Mouse (Mus musculus): Measurements from ENCODE around the gene Mast1. TPM values are rescaled to one million over a fixed set of nuclear protein-coding genes. Genes with fewer than 3 reads are reported as not detected.

The Mast1 gene
- polyA plus RNA-seq (2014; fragmentation: Nextera tagmentation; extraction: Ambion mirVana): 3.4 and 3.6 TPM in 2 replicates

- peaks cover 7% of the 10 kb centered on the region; the same call in 1 of the 2 replicates for H3K4me1 ChIP-seq (ENCODE audit: control insufficient read depth, insufficient read depth, low read length)
- H3K9me3 ChIP-seq (ENCODE audit: control insufficient read depth, low read length): 0 out of 2 replicates have a peak, but pooled peaks cover 5% of the 10 kb centered on the region
- no peaks in the 10 kb centered on the region for H3K36me3 ChIP-seq (ENCODE audit: control insufficient read depth, insufficient read depth, low read length)
- ATAC-seq (ENCODE audit: low read depth) (peak; percentile 73), DNase-seq (ENCODE audit: low spot score) (peak; percentile 65)
- H3K9ac ChIP-seq (ENCODE audit: low read depth, low read length): peak within 1 kb of the TSS; percentile 55
- WGBS: 0% methylated on average over 20 of the region's 50 CpGs
- peak within 1 kb of the TSS; percentile 43 for H3K4me3 ChIP-seq (ENCODE audit: low read depth, low read length)
- H3K27me3 ChIP-seq (replicated peaks; ENCODE audit: control insufficient read depth, insufficient read depth, low read length): peaks cover 60% of the 10 kb centered on the region
- peak within 1 kb of the TSS; percentile 65 for H3K4me2 ChIP-seq (ENCODE audit: low read depth, low read length)
- no peak within 1 kb of the TSS; the same call in 1 of the 2 replicates for H3K27ac ChIP-seq (replicated peaks; ENCODE audit: low read depth, low read length)
These were observed at the start of gene Mast1 for GRCm38 (mm10) chr8:84936962-84937546. Gene Mast1, minus strand, starts transcription at chr8:84937359.

GRCm38 (mm10) chr8:84986379-84986945 lies 49.3 kb upstream of the Mast1 start:
- ATAC-seq (ENCODE audit: low read depth): no peak
- Histone ChIP-seq H3K4me3 (ENCODE audit: low read depth, low read length) (peak overlapping the region; percentile 55), H3K9ac (ENCODE audit: low read depth, low read length) (peak overlapping the region; percentile 69; the same call in 1 of the 2 replicates), H3K9me3 (ENCODE audit: control insufficient read depth, low read length) (no peaks in the 10 kb centered on the region), H3K27ac (replicated peaks; ENCODE audit: low read depth, low read length) (peak overlapping the region; percentile 69; the same call in 1 of the 2 replicates), H3K27me3 (replicated peaks; ENCODE audit: control insufficient read depth, insufficient read depth, low read length) (no peaks in the 10 kb centered on the region), H3K4me2 (ENCODE audit: low read depth, low read length) (peak overlapping the region; percentile 98), H3K36me3 (ENCODE audit: control insufficient read depth, insufficient read depth, low read length) (no peaks in the 10 kb centered on the region), H3K4me1 (ENCODE audit: control insufficient read depth, insufficient read depth, low read length) (peaks cover 27% of the 10 kb centered on the region)
- 25% methylated on average over 8 of the region's 8 CpGs for WGBS
- no peak for DNase-seq (ENCODE audit: low spot score)

DNA sequence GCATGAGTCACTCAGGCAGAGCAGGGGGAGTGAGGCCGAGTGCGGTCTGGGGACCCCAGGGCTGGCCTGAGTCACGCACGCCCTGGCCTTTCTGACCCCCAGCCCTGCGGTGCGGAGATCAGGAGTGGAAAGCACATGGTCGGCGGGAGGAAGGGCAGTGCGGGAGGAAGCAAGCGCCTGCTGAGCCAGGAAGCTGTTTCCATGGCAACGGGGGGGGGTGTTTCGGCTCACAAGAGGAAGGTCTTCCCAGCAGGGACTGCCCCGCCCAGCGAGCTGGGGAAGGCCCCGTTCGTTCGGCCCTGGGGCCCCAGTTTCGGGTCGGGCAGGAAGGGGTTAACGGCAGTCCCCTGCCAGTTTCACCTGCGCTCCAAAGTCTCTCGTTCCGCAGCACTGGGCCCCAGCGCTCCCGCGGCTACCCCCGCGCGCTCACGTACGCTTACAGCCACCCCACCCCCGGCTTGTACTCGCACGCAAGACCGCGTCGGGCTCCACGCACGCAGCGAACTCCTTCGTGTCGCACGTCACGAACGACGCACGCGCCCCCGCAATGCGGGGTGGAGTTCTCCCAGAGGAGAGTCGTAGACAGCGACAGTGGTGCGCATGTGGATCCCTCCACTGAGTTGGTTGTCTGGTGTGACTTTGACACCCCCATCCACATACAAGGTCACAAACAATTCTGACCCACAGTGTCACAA lies 48.7 kb upstream of the Mast1 start:
- Histone ChIP-seq H3K4me3 (ENCODE audit: low read depth, low read length) (peak overlapping the region; percentile 55), H3K36me3 (ENCODE audit: control insufficient read depth, insufficient read depth, low read length) (no peaks in the 10 kb centered on the region), H3K9ac (ENCODE audit: low read depth, low read length) (peak overlapping the region; percentile 69), H3K9me3 (ENCODE audit: control insufficient read depth, low read length) (no peaks in the 10 kb centered on the region), H3K4me1 (ENCODE audit: control insufficient read depth, insufficient read depth, low read length) (peaks cover 28% of the 10 kb centered on the region), H3K4me2 (ENCODE audit: low read depth, low read length) (peak overlapping the region; percentile 98), H3K27ac (replicated peaks; ENCODE audit: low read depth, low read length) (peak overlapping the region; percentile 69), H3K27me3 (replicated peaks; ENCODE audit: control insufficient read depth, insufficient read depth, low read length) (no peaks in the 10 kb centered on the region; the same call in 1 of the 2 replicates)
- DNase-seq (ENCODE audit: low spot score) (peak; percentile 94), ATAC-seq (ENCODE audit: low read depth) (peak; percentile 20)
- under 1% methylated on average over 37 of the region's 53 CpGs for WGBS

GRCm38 (mm10) chr8:84985049-84985683 lies 48.0 kb upstream of the Mast1 start:
- peak overlapping the region; percentile 98 for H3K4me2 ChIP-seq (ENCODE audit: low read depth, low read length)
- no peaks in the 10 kb centered on the region for H3K36me3 ChIP-seq (ENCODE audit: control insufficient read depth, insufficient read depth, low read length)
- H3K4me3 ChIP-seq (ENCODE audit: low read depth, low read length): peak overlapping the region; percentile 55
- H3K4me1 ChIP-seq (ENCODE audit: control insufficient read depth, insufficient read depth, low read length): peaks cover 31% of the 10 kb centered on the region
- peak overlapping the region; percentile 69 for H3K27ac ChIP-seq (replicated peaks; ENCODE audit: low read depth, low read length)
- H3K9me3 ChIP-seq (ENCODE audit: control insufficient read depth, low read length): no peaks in the 10 kb centered on the region
- no peaks in the 10 kb centered on the region; the same call in 1 of the 2 replicates for H3K27me3 ChIP-seq (replicated peaks; ENCODE audit: control insufficient read depth, insufficient read depth, low read length)
- WGBS: 2% methylated on average over 23 of the region's 23 CpGs
- DNase-seq (ENCODE audit: low spot score) (no peak), ATAC-seq (ENCODE audit: low read depth) (no peak)
- H3K9ac ChIP-seq (ENCODE audit: low read depth, low read length): peak overlapping the region; percentile 69

DNA sequence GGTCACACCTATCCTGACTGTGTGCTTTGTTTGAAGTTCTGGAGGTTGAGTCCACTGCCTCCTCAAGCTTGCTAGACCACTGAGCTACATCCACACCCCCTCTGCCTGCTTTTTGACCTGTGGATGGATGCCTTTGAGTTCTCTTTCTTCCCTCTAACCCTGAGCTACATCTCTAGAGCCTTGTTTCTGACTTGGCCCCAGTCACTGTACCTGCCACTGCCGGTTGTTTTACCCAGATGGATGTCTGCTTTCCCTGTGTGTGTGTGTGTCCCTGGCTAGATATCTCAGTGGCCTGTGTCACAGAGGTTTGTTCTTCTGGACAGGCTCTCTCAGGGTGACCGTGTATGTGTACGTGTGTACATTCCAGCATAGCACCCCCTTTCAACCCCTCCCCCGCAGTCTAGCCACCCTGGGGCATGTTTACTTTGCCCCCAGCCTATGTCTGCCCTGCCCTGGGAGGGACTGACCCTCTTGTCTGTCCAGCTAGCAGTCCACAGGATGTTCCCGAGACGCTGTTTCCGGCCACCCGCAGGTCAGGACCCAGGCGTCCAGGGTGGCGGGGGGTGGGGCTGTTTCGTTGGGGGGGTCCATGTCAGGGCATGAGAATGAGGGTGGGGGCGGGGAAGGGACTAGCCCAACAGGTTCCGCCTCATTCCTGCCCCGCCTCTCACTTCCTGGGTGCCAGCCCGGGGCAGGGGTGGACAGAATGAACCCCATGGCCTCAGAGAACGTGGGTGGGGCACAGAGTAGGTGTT lies 47.3 kb upstream of the Mast1 start:
- DNase-seq (ENCODE audit: low spot score): no peak
- Histone ChIP-seq H3K27me3 (replicated peaks; ENCODE audit: control insufficient read depth, insufficient read depth, low read length) (no peaks in the 10 kb centered on the region; the same call in 1 of the 2 replicates), H3K4me3 (ENCODE audit: low read depth, low read length) (peak overlapping the region; percentile 55; the same call in 1 of the 2 replicates), H3K4me2 (ENCODE audit: low read depth, low read length) (peak overlapping the region; percentile 98), H3K36me3 (ENCODE audit: control insufficient read depth, insufficient read depth, low read length) (no peaks in the 10 kb centered on the region), H3K27ac (replicated peaks; ENCODE audit: low read depth, low read length) (peak overlapping the region; percentile 69), H3K4me1 (ENCODE audit: control insufficient read depth, insufficient read depth, low read length) (peaks cover 37% of the 10 kb centered on the region), H3K9ac (ENCODE audit: low read depth, low read length) (peak overlapping the region; percentile 45; the same call in 1 of the 2 replicates), H3K9me3 (ENCODE audit: control insufficient read depth, low read length) (no peaks in the 10 kb centered on the region)
- WGBS: 5% methylated on average over 15 of the region's 16 CpGs
- no peak for ATAC-seq (ENCODE audit: low read depth)

DNA sequence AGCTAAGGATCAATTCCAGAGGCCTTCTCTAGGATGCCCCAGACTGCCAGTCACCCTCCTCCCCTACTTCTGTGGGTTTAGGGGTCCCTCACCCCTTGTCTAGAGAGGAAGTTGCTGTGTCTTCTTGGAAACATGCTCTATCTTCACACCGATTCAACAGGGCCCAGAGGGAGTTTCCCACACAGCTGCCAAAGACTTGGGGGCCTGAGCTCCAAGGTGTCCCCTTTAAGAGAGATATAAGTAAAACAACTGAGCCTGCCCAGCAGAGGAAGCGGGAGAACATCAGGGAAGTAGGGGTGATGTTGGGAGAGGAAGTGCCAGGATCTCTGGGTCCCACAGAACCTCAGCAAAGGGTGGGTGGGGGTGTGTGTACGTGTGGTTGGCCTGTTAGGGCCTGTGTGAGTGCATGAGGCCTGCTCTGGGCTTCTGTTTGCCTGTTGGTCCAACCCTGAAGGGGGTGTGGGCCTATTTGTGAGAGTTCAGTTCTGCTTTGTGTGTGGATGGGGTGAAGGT lies 45.4 kb upstream of the Mast1 start:
- DNase-seq (ENCODE audit: low spot score): no peak
- H3K9me3 ChIP-seq (ENCODE audit: control insufficient read depth, low read length): no peaks in the 10 kb centered on the region
- no peak for ATAC-seq (ENCODE audit: low read depth)
- no peak overlapping the region for H3K4me2 ChIP-seq (ENCODE audit: low read depth, low read length)
- peaks cover 9% of the 10 kb centered on the region for H3K27me3 ChIP-seq (replicated peaks; ENCODE audit: control insufficient read depth, insufficient read depth, low read length)
- H3K4me3 ChIP-seq (ENCODE audit: low read depth, low read length): no peak overlapping the region
- H3K4me1 ChIP-seq (ENCODE audit: control insufficient read depth, insufficient read depth, low read length): peaks cover 43% of the 10 kb centered on the region
- 52% methylated on average over 3 of the region's 3 CpGs for WGBS
- no peaks in the 10 kb centered on the region for H3K36me3 ChIP-seq (ENCODE audit: control insufficient read depth, insufficient read depth, low read length)
- H3K9ac ChIP-seq (ENCODE audit: low read depth, low read length): 0 out of 2 replicates have a peak overlapping the region, but pooled peaks have one; percentile 5
- peak overlapping the region; percentile 58 for H3K27ac ChIP-seq (replicated peaks; ENCODE audit: low read depth, low read length)

DNA sequence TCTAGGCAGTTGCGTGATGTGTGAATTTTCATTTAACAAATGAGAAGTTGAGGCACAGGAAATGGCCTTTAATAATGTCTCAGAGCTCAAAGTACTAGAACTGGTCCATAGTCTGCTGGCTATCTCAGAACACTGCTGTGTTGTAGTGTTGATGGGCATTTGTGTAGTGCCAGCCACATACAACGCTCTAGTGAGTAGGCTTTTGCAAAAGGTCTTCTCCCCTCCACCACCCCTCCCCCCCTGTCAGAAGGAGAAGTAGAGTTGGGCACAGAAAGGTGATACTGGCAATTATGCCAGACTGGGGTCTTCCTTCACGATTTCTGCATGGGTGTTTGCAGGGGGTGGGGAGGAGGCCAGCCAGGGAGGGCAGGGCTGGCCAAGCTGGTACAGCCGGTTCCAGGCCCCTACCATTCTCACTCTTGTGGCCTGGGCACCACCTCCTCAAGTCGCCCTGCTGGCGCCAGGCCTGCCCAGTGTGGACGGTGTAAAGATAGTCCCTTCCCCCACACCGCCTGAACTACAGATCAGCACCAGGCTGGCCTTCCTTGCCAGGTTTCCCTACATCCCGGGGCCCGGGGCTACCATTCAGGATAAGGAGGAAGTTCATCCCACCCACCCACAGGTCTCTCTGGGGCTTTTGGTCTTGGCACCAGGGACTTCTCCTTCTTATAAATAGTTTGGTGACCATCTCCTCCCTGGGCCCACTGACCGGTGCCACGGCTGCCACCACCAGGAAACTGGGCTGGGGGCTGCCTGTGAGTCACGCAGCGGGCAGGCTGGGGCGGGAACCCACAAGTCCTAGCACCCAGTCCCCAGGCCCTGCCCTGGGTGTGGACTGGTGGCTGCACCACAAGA lies 44.7 kb upstream of the Mast1 start:
- Histone ChIP-seq H3K9me3 (ENCODE audit: control insufficient read depth, low read length) (no peaks in the 10 kb centered on the region), H3K27me3 (replicated peaks; ENCODE audit: control insufficient read depth, insufficient read depth, low read length) (peaks cover 15% of the 10 kb centered on the region), H3K4me3 (ENCODE audit: low read depth, low read length) (no peak overlapping the region), H3K4me1 (ENCODE audit: control insufficient read depth, insufficient read depth, low read length) (peaks cover 47% of the 10 kb centered on the region), H3K4me2 (ENCODE audit: low read depth, low read length) (no peak overlapping the region; the same call in 1 of the 2 replicates), H3K9ac (ENCODE audit: low read depth, low read length) (0 out of 2 replicates have a peak overlapping the region, but pooled peaks have one; percentile 5), H3K27ac (replicated peaks; ENCODE audit: low read depth, low read length) (peak overlapping the region; percentile 61), H3K36me3 (ENCODE audit: control insufficient read depth, insufficient read depth, low read length) (no peaks in the 10 kb centered on the region)
- 66% methylated on average over 15 of the region's 15 CpGs for WGBS
- no peak for DNase-seq (ENCODE audit: low spot score)
- ATAC-seq (ENCODE audit: low read depth): peak; percentile 24; the same call in 1 of the 2 replicates
